Mouse (Mus musculus): ENCODE measurements around the gene Kitl. TPM values are rescaled to one million over a fixed set of nuclear protein-coding genes. Genes with fewer than 3 reads are reported as not detected.
A peak's percentile ranks its signal among the peaks of the same experiment; 100 is the strongest.

Gene Kitl
- polyA plus RNA-seq, 1 experiment from 2014 or later, result 29.8 TPM

DNA sequence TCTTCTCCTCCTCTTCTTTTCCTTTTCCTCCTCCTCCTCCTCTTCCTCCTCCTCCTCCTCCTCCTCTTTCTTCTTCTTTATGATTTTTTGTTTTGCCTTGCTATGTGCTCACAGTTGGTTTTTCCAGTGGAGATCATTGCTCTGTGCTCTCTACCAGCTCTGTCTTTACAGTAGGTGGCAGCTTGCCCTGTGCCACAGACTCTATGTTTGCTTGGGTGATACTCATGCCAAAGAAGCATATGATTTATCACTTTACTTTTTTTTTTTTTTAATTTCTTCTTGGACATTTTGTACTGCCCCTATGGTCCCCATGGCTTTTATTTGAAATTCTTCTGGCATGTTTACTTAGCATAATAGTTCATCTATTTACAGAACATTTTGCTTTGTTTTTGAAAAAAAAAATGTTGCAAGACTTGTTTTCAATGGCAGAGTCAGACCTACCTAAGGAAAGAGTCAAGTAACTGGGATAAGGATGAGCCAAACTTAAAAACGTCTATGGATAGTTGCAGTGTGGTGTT, 41.7 kb downstream of the Kitl start:
- Histone ChIP-seq H3K9ac (ENCODE audit: low read depth, low read length) (no peak overlapping the region), H3K36me3 (ENCODE audit: control insufficient read depth, insufficient read depth, low read length) (no peaks in the 10 kb centered on the region), H3K4me2 (ENCODE audit: low read length) (no peak overlapping the region), H3K27ac (ENCODE audit: low read depth, low read length) (no peak overlapping the region), H3K27me3 (replicated peaks; ENCODE audit: control insufficient read depth, insufficient read depth, low read length) (no peaks in the 10 kb centered on the region), H3K9me3 (ENCODE audit: control insufficient read depth, low read length) (no peaks in the 10 kb centered on the region; the same call in 1 of the 2 replicates), H3K4me1 (ENCODE audit: control insufficient read depth, insufficient read depth, low read depth, low read length) (peaks cover 2% of the 10 kb centered on the region; the same call in 1 of the 2 replicates), H3K4me3 (ENCODE audit: low read length) (no peak overlapping the region)
- no peak for ATAC-seq
- WGBS, result 76% methylated on average over 1 of the region's 1 CpGs

DNA sequence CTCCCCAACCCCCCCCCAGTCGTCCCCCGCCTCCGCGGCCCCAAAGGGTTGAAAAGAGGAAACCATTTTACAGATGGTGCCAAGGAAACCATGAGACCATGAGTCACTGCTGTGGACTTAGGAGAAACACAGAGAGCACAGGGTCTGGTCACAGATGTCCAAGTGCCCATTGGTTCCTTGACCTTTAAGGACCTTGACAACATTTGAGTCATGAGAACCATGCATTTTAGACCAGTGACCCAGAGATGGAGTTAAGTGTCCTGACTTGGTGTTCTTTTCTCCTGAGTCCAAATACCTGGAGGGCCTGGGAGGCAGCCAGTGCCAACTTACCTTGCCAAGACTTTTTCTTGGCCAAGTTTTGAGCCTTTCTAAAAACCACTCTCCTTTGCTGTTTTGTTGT, 43.9 kb downstream of the Kitl start:
- H3K27me3 ChIP-seq (replicated peaks; ENCODE audit: control insufficient read depth, insufficient read depth, low read length), result no peaks in the 10 kb centered on the region
- ATAC-seq, result no peak
- no peak overlapping the region for H3K9ac ChIP-seq (ENCODE audit: low read depth, low read length)
- H3K4me3 ChIP-seq (ENCODE audit: low read length), result no peak overlapping the region
- H3K4me2 ChIP-seq (ENCODE audit: low read length), result no peak overlapping the region
- no peaks in the 10 kb centered on the region; the same call in 1 of the 2 replicates for H3K9me3 ChIP-seq (ENCODE audit: control insufficient read depth, low read length)
- no peak overlapping the region for H3K27ac ChIP-seq (ENCODE audit: low read depth, low read length)
- 88% methylated on average over 4 of the region's 4 CpGs for WGBS
- no peaks in the 10 kb centered on the region for H3K36me3 ChIP-seq (ENCODE audit: control insufficient read depth, insufficient read depth, low read length)
- H3K4me1 ChIP-seq (ENCODE audit: control insufficient read depth, insufficient read depth, low read depth, low read length), result no peaks in the 10 kb centered on the region; the same call in 1 of the 2 replicates

DNA sequence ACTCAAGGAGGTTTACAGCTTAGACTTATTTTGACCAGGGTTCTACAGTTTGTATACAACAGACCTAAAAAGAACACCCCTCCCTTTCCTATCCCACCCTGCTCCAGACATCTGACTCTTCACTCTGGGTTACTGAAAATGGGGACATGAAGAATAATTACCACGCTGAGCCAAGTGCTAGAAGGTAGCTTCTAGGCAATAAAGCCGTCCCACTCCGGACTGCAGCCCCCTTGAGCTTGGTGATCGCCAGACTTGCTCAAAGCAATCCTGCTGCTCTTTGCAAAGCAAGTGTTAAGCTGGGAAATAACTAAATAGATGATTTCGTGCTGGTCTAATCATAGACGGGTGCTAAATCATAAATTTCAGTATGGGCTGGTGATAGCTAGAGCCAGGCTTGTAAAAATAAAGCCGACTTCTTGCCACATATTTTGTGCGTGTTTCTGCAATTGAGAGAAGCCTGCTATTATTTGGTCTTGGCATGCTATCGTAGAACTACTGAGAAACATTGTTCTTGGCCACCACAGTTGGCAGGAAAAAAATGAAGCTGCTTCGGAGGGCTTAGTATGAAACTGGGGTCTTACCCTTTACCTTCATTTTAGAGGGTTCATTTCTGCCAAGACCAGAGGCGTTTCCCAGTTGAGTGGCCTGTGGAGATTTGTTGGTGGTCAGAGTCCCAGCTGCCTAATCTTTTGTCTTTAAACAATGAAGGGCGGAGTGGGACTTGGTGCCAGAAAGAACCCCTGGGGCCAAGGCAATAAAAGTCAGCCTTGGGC, 50.3 kb downstream of the Kitl start:
- H3K9me3 ChIP-seq (ENCODE audit: control insufficient read depth, low read length), result no peaks in the 10 kb centered on the region
- H3K4me1 ChIP-seq (ENCODE audit: control insufficient read depth, insufficient read depth, low read depth, low read length), result no peaks in the 10 kb centered on the region; the same call in 1 of the 2 replicates
- ATAC-seq, result peak; percentile 89
- no peak overlapping the region for H3K4me3 ChIP-seq (ENCODE audit: low read length)
- no peaks in the 10 kb centered on the region for H3K36me3 ChIP-seq (ENCODE audit: control insufficient read depth, insufficient read depth, low read length)
- H3K9ac ChIP-seq (ENCODE audit: low read depth, low read length), result no peak overlapping the region
- 10% methylated on average over 12 of the region's 12 CpGs for WGBS
- peak overlapping the region; percentile 21; the same call in 1 of the 2 replicates for H3K27ac ChIP-seq (ENCODE audit: low read depth, low read length)
- peak overlapping the region; percentile 27 for H3K4me2 ChIP-seq (ENCODE audit: low read length)
- no peaks in the 10 kb centered on the region for H3K27me3 ChIP-seq (replicated peaks; ENCODE audit: control insufficient read depth, insufficient read depth, low read length)

DNA sequence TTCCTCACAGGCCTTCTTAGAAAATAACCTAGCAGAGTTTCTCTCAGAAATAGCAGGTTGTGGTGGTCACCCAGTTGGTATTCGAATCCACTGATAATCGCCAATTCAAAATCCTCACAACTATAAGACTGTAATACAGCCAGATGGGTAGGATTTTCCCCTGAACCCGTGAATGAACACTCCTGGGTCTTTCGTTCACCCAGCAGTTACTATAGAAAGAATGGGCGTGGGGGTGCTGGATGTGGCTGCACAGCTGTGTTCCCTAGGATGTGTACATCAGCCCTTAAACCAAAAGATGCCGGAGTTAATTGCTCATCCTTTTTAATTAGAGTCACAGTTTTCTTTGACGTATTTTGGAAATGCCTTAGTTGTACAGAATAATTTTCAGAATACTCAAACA, 50.9 kb downstream of the Kitl start:
- WGBS, result 13% methylated on average over 7 of the region's 7 CpGs
- peak overlapping the region; percentile 21; the same call in 1 of the 2 replicates for H3K27ac ChIP-seq (ENCODE audit: low read depth, low read length)
- H3K27me3 ChIP-seq (replicated peaks; ENCODE audit: control insufficient read depth, insufficient read depth, low read length), result no peaks in the 10 kb centered on the region
- no peaks in the 10 kb centered on the region for H3K36me3 ChIP-seq (ENCODE audit: control insufficient read depth, insufficient read depth, low read length)
- H3K9me3 ChIP-seq (ENCODE audit: control insufficient read depth, low read length), result no peaks in the 10 kb centered on the region
- H3K4me2 ChIP-seq (ENCODE audit: low read length), result no peak overlapping the region
- ATAC-seq, result peak; percentile 35
- no peak overlapping the region for H3K4me3 ChIP-seq (ENCODE audit: low read length)
- H3K9ac ChIP-seq (ENCODE audit: low read depth, low read length), result no peak overlapping the region
- H3K4me1 ChIP-seq (ENCODE audit: control insufficient read depth, insufficient read depth, low read depth, low read length), result no peaks in the 10 kb centered on the region; the same call in 1 of the 2 replicates

DNA sequence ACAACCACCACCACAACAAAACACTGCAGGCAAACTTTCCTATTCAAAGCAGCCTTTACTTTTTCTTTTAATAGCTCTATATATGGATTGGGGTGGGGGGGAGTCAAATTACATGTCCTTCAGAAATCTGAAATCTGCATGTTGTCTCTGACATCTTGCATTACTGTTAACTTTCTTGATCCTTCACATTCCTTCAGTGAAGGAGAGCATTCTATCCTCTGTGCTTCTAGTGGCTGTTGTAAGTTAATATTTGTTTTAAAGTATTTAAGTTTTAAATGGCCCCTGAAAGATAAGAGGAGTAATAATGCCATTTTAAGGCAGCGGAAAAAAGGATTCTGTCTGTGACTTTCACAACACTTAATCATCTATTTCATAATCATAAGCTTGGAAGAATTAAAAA, 57.2 kb downstream of the Kitl start:
- H3K9me3 ChIP-seq (ENCODE audit: control insufficient read depth, low read length), result no peaks in the 10 kb centered on the region
- no peak overlapping the region for H3K4me2 ChIP-seq (ENCODE audit: low read length)
- H3K36me3 ChIP-seq (ENCODE audit: control insufficient read depth, insufficient read depth, low read length), result no peaks in the 10 kb centered on the region
- H3K4me3 ChIP-seq (ENCODE audit: low read length), result no peak overlapping the region
- no peaks in the 10 kb centered on the region for H3K4me1 ChIP-seq (ENCODE audit: control insufficient read depth, insufficient read depth, low read depth, low read length)
- no peak overlapping the region for H3K27ac ChIP-seq (ENCODE audit: low read depth, low read length)
- no peaks in the 10 kb centered on the region for H3K27me3 ChIP-seq (replicated peaks; ENCODE audit: control insufficient read depth, insufficient read depth, low read length)
- no peak overlapping the region for H3K9ac ChIP-seq (ENCODE audit: low read depth, low read length)
- 94% methylated on average over 1 of the region's 1 CpGs for WGBS
- no peak for ATAC-seq

DNA sequence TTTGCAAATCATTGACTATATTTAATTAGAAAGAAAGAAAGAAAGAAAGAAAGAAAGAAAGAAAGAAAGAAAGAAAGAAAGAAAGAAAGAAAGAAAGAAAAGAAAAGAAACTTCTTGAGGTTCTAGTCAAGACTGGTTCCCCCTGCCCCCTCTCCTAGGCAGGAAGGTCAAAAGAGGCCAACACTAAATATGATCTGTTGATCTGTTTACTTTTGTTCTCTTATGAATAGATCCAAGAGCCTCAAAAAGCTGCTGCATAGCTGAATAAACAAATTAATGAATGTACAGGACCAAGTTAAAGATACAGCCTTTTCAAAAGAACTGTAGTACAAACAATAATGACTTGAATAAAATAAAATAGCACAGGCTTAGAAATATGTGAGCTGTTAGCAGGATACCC, 57.7 kb downstream of the Kitl start:
- H3K4me2 ChIP-seq (ENCODE audit: low read length), result no peak overlapping the region
- no peak for ATAC-seq
- H3K4me3 ChIP-seq (ENCODE audit: low read length), result no peak overlapping the region
- H3K27me3 ChIP-seq (replicated peaks; ENCODE audit: control insufficient read depth, insufficient read depth, low read length), result no peaks in the 10 kb centered on the region
- no peak overlapping the region for H3K27ac ChIP-seq (ENCODE audit: low read depth, low read length)
- H3K9ac ChIP-seq (ENCODE audit: low read depth, low read length), result no peak overlapping the region
- H3K9me3 ChIP-seq (ENCODE audit: control insufficient read depth, low read length), result no peaks in the 10 kb centered on the region
- H3K4me1 ChIP-seq (ENCODE audit: control insufficient read depth, insufficient read depth, low read depth, low read length), result no peaks in the 10 kb centered on the region
- H3K36me3 ChIP-seq (ENCODE audit: control insufficient read depth, insufficient read depth, low read length), result no peaks in the 10 kb centered on the region

DNA sequence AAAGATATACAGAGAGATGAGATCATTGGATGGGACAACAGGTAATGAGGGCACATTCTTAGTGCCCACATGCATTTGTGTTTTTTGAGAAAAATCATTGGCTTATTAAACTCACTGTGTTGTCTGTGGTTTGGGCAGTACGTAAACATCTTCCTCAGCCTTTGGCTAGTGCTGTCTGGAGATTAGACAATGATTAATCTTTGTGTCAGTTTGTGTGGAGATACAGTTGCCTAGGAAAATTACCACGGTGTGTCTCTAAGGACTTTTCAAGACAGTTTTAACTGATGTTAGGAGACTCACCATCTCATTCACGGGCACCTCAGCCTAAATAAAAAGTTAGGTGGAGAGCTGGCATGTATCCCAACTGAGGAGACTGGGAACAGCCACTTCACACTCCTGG, 85.7 kb downstream of the Kitl start:
- no peaks in the 10 kb centered on the region for H3K4me1 ChIP-seq (ENCODE audit: control insufficient read depth, insufficient read depth, low read depth, low read length)
- H3K9ac ChIP-seq (ENCODE audit: low read depth, low read length), result no peak overlapping the region
- H3K9me3 ChIP-seq (ENCODE audit: control insufficient read depth, low read length), result no peaks in the 10 kb centered on the region
- no peak overlapping the region for H3K4me3 ChIP-seq (ENCODE audit: low read length)
- H3K36me3 ChIP-seq (ENCODE audit: control insufficient read depth, insufficient read depth, low read length), result no peaks in the 10 kb centered on the region
- no peak overlapping the region for H3K27ac ChIP-seq (ENCODE audit: low read depth, low read length)
- 45% methylated on average over 3 of the region's 3 CpGs for WGBS
- no peak for ATAC-seq
- no peaks in the 10 kb centered on the region for H3K27me3 ChIP-seq (replicated peaks; ENCODE audit: control insufficient read depth, insufficient read depth, low read length)
- H3K4me2 ChIP-seq (ENCODE audit: low read length), result no peak overlapping the region

DNA sequence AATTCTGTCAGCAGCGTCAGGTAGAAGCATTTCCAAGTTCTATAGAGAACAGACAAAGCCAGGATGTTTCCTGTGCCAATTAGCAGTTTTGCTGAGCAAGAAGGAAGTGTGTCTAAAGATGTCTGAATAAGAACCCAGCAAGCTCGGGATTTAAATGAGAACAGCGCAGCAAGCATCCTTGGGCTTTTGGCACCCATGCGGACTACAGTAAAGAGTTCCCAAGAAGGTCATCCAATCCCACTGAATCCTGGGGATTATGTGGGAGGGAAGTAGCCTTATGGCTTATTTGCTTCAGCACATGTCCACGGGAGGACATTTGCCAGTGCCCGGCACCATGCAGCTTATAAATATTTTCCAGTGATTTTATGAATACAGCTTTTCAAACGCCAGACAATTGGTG, 95.8 kb downstream of the Kitl start:
- Histone ChIP-seq H3K27me3 (replicated peaks; ENCODE audit: control insufficient read depth, insufficient read depth, low read length) (no peaks in the 10 kb centered on the region), H3K9ac (ENCODE audit: low read depth, low read length) (no peak overlapping the region), H3K9me3 (ENCODE audit: control insufficient read depth, low read length) (no peaks in the 10 kb centered on the region), H3K4me1 (ENCODE audit: control insufficient read depth, insufficient read depth, low read depth, low read length) (peaks cover 3% of the 10 kb centered on the region; the same call in 1 of the 2 replicates), H3K27ac (ENCODE audit: low read depth, low read length) (no peak overlapping the region), H3K4me2 (ENCODE audit: low read length) (peak overlapping the region; percentile 45), H3K4me3 (ENCODE audit: low read length) (no peak overlapping the region), H3K36me3 (ENCODE audit: control insufficient read depth, insufficient read depth, low read length) (no peaks in the 10 kb centered on the region)
- 22% methylated on average over 7 of the region's 7 CpGs for WGBS
- ATAC-seq, result peak; percentile 90

DNA sequence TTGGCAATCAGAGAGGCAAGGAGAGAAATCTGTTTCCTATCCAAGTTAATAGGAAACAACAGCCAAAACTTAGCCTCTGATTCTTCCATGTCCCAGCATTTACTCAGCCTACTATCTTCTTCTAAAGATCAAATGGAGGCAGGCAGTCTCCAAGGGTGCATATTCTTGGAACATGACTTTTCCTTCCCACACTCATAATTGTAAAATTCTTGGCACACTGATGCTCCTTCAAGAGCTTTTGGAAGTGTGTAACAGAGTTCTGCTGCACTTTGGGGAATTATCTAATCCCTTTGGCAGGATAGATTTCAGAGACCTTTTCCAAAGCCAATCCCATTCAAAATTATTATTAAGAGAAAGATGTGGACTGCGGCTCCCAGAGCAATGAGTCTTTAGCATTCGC, 100.1 kb downstream of the Kitl start:
- ATAC-seq, result no peak
- Histone ChIP-seq H3K27ac (ENCODE audit: low read depth, low read length) (no peak overlapping the region), H3K9me3 (ENCODE audit: control insufficient read depth, low read length) (no peaks in the 10 kb centered on the region), H3K27me3 (replicated peaks; ENCODE audit: control insufficient read depth, insufficient read depth, low read length) (no peaks in the 10 kb centered on the region), H3K4me2 (ENCODE audit: low read length) (no peak overlapping the region), H3K9ac (ENCODE audit: low read depth, low read length) (no peak overlapping the region), H3K4me1 (ENCODE audit: control insufficient read depth, insufficient read depth, low read depth, low read length) (peaks cover 3% of the 10 kb centered on the region; the same call in 1 of the 2 replicates), H3K36me3 (ENCODE audit: control insufficient read depth, insufficient read depth, low read length) (no peaks in the 10 kb centered on the region), H3K4me3 (ENCODE audit: low read length) (no peak overlapping the region)
- WGBS, result 95% methylated on average over 2 of the region's 2 CpGs

Data from hindbrain, embryonic 16.5 days (tissue).